Mouse (Mus musculus) spleen, postnatal 4 days (tissue): ENCODE data around the gene Nkx1-1.

Source experiments
- DNase-seq, 2 experiments: peaks; one replicate each; pipeline ENCODE4 v3.0.0; 2022; ENCODE audit warnings: low spot score in 2 of 2

Nkx1-1 gene

GRCm38 (mm10) chr5:33433201-33434138 is at the start of gene Nkx1-1:
Gene Nkx1-1 (minus strand): TSS chr5:33433976.
- no peak for DNase-seq

- DNase-seq, result no peak
These were observed 47.5 kb upstream of the Nkx1-1 start for GRCm38 (mm10) chr5:33481318-33481685.

DNA sequence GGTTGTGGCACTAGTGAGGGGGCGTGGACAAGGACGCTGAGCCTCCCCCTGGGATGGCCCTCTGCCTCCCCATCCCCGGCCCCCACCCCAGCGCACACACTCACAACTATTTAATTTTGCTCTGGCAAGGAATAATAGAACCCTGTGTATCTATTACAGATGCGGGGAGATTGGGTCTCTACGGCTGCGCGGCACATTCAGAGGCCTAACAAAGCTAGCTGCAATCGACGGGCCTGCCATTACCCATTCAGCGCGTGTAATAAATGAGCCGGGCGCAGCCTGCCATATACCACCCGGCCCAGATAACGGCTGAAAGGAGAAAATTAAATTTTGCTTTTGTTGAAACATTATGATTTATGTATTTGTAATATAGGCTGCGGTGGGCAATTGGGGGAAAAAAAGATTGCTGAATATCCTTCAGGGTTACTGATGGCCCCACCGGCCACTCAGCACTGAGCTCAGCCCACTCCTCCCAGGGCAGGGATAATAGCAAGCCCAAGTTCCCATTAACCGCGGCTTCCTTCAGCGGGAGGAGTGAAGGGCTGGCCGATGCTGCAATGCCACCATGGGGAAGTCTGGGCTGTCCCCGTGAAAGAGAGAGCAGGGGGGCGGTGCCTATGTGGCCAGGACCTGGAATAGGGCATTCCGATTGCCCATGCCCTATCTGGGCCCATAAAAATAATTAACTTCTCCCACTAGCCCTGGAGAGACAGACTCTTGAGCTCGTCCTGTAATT is 47.0 kb upstream of the Nkx1-1 start:
- DNase-seq, result no peak

GRCm38 (mm10) chr5:33465464-33465863 is 31.7 kb upstream of the Nkx1-1 start:
- no peak for DNase-seq

- DNase-seq, result no peak
These were observed 30.6 kb upstream of the Nkx1-1 start for GRCm38 (mm10) chr5:33464390-33464789.

- DNase-seq, result no peak
These were observed 25.3 kb upstream of the Nkx1-1 start for GRCm38 (mm10) chr5:33459111-33459510.

- DNase-seq, result no peak
These were observed 24.4 kb upstream of the Nkx1-1 start for GRCm38 (mm10) chr5:33458132-33458622.

GRCm38 (mm10) chr5:33455737-33456136 is 22.0 kb upstream of the Nkx1-1 start:
- DNase-seq, result no peak

DNA sequence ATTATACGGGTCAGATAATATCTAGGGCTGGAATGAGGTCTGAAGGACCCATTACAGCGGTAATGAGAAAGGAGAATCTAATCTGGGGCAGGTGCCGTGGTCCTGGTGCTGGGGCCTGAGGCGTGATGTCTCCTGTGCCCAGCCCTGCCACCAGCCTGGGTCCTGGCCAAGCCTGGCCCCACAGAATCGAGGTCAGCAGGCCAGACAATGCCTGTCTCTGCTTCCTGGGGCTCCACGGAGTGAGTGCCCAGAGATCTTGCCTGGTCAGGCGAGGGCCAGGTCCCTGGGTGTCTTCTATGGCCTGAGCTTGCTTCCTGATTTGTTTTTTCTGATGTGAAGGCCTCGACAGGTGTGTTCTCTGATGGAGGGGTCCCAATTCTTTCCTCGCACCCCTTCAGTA is 10.0 kb upstream of the Nkx1-1 start:
- no peak for DNase-seq

- DNase-seq, result peak; percentile 56 to 87
These were observed 9.3 kb upstream of the Nkx1-1 start for GRCm38 (mm10) chr5:33442927-33443710.

DNA sequence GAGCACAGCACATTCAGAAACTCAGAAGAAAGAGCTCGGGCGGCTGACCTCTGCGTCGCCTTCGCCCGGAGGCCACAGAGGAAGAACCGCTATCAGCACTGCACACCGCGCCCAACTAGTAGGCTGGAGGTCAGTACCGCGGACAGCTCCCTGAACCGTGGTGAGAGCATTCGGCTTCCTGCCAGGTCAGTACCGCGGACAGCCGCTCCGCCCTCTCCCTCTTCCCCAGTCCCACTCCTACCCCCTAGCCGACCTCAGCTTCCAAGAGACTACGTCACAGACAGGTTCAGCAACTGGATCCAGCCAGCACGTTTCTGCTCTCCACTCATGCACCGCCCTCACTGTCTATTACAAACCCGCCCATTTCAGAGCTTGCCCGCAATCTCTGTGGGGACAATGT is 4.4 kb upstream of the Nkx1-1 start:
- peak; percentile 85 to 96 for DNase-seq

- DNase-seq, result no peak
These were observed 2.2 kb upstream of the Nkx1-1 start for GRCm38 (mm10) chr5:33435941-33436340.

- DNase-seq, result no peak
These were observed 1.4 kb upstream of the Nkx1-1 start for GRCm38 (mm10) chr5:33435151-33435550.

- no peak for DNase-seq
These were observed 485 bp upstream of the Nkx1-1 start for GRCm38 (mm10) chr5:33434141-33434780.

- DNase-seq, result no peak
These were observed 1.5 kb downstream of the Nkx1-1 start for GRCm38 (mm10) chr5:33432057-33432935.

DNA sequence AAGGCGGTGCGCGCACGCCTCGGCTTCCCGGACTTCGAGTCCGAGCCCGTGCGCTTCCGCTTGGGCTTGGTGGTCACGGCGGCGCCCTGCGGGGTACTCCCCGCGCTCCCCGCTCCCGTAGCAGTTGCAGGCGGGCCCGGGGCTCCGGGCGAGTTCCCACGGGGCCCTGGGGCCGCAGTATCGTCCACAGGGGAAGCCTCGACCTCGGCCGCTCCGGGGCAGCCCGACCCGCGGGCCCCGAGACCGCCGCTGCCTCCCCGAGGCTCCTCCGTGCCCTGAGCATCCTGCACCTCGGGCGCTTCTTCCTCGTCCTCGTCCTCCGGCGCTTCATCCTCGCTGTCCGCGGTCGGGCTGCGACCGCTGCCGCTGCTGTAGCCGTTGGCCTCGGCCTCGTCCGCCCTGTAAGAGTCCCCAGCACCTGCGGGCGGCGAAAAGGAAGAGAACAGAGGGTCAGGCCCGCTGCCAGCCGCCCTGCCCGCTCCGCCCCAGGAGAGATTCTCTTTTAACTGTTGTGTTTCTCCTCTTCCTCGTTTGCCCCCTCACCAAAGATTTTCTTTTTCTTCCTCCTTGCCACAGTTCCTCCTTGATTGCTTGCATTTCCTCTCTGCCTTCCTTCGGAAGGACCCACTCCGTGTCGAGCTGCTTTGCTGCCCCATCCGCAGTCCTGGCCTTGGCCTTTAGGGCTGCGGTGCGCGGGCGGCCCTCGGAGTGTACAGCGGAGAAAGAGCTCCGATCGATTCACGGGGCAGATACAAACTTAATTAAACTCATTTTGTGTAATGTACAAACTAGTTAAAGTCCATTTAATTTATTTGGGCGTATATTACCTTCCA is 2.4 kb downstream of the Nkx1-1 start:
- no peak for DNase-seq

DNA sequence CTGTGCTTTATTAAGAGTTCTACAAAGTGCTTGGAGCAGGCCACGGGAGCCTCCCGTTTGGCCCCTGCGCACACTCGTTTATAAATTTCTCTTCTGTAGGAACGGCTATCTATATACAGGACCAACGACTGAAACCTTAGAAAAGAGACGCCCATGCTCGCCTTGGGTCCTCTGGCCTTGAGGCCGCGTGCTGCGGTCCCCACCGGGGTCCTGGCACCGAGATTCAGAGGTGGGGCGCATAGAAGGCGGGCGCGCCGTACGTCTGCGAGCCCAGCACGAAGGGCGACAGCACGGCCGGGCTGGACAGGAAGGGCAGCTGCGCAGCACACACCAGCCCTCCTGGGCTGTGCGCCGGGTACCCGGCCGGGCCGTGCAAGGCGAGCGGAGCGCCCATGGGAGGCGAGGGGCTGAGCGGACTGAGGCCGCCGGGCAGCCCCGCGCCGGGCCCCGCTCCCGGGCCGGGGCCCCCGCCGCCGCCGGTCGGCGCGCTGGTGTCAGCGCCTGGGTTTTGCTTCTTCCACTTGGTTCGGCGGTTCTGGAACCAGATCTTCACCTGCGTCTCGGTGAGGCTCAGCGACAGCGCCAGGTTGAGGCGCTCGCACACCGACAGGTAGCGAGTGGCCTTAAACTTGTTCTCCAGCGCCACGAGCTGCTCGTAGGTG is 3.1 kb downstream of the Nkx1-1 start:
- DNase-seq, result no peak

DNA sequence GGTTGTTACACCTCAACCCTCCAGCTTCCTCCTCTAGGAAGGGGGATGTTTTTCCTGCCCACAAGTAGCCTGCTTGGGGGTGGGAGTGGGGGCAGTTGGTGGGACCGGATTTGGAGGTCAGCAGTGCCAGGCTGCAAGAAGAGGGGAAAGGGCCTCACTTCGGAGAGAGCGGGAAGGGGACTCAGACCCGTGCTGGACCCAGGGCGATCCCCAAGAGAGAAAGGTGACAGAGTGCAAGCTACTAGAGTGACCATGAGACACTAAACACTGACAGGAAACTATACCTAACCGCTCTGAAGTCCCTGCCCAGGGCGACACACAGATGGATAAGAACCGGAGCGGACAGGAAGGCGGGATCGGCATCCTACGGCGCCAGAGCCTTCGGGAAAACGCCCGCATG is 3.7 kb downstream of the Nkx1-1 start:
- no peak for DNase-seq

DNA sequence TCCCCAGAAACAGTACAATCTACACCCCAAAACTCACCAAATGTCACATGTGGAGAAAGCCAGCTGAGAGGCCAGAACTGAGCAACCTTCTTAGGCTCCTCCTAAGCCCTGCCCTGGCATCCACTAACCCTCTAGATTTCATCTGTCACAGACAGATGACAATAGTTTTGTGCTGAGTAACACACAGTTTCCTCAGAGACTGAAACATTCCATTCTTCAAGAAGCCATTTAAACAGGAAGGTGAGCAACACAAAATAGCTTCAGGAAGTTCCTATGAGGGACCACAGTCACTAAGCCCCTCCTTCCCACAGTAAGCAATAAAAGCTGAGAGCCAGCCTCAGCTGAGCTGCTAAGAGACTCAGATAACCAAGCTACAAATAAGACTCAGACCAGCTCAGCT is 6.3 kb downstream of the Nkx1-1 start:
- DNase-seq, result no peak
